Mouse (Mus musculus) lung, postnatal 0 days (tissue): Measurements from ENCODE around the gene Ticam1.

ENCODE experiments used
- CTCF ChIP-seq: IDR thresholded peaks from 2 replicates; pipeline ENCODE4 v1.5.1; 2016; ENCODE audit warnings: antibody characterized with exemption, mild to moderate bottlenecking
- EP300 ChIP-seq: IDR thresholded peaks from 2 replicates; pipeline ENCODE4 v1.6.1; 2016; ENCODE audit warnings: antibody characterized with exemption, mild to moderate bottlenecking, control low read depth

- TF ChIP-seq CTCF (no peak), EP300 (no peak)
Measured at GRCm38 (mm10) chr17:56303160-56303846, 26.7 kb upstream of the Ticam1 start, which contains the start of gene Uhrf1.
